ENCODE assay signal across 20 mouse cellular contexts in the genomic region with DNA sequence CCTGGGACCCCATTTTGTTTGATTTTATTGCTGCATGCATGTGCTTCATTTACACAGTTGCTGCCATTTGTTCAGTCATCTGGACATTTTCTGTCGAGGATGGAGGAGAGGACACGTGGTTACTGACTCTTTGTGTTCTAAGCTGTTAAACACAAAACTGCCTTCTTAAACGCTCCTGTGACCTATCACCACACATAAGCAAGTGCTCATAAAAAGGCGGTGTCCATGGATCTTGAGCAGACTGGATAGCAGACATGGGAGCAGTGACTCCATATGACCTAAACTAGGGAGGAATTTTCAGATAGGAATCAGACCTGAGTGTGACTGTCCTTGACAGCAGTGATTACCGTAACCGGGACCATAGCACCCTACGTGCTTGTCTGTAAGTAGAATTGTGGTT.
A peak's percentile ranks its signal among the peaks of the same experiment; 100 is the strongest.
DNase-seq lines count a peak whose midpoint lies in the region; ATAC-seq and TF ChIP-seq lines count a peak whose summit lies in the region.
"Had no signal": no experiment of that assay in that cellular context is flagged by ENCODE, and none has a peak within 500 bp of the region (broad histone marks: within the 10 kb centered on the region; RNA-seq: fewer than 3 reads in every experiment).

No protein-coding gene starts in this region.

- H3K27me3 ChIP-seq in intestine, embryonic 16.5 days (replicated peaks; ENCODE audit: control insufficient read depth, insufficient read depth, low read length): no peaks in the 10 kb centered on the region
- no peaks in the 10 kb centered on the region for H3K27me3 ChIP-seq in intestine, postnatal 0 days (replicated peaks; ENCODE audit: control insufficient read depth, insufficient read depth, low read length)
- no peaks in the 10 kb centered on the region for H3K27me3 ChIP-seq in midbrain, embryonic 13.5 days
- no peaks in the 10 kb centered on the region for H3K27me3 ChIP-seq in midbrain, postnatal 0 days (ENCODE audit: insufficient read depth, low read length)
- H3K27me3 ChIP-seq in neural tube, embryonic 15.5 days (replicated peaks): no peaks in the 10 kb centered on the region
- H3K27me3 ChIP-seq: embryonic facial prominence, embryonic 12.5 days; forebrain, embryonic 15.5 days; Patski had no signal

- H3K9ac ChIP-seq in intestine, embryonic 16.5 days (ENCODE audit: low read depth, low read length): no peak overlapping the region
- H3K9ac ChIP-seq in intestine, postnatal 0 days (ENCODE audit: low read depth, low read length): no peak overlapping the region
- no peak overlapping the region for H3K9ac ChIP-seq in midbrain, embryonic 13.5 days (replicated peaks)
- no peak overlapping the region for H3K9ac ChIP-seq in midbrain, postnatal 0 days (replicated peaks; ENCODE audit: low read length, poor library complexity, severe bottlenecking)
- H3K9ac ChIP-seq in neural tube, embryonic 15.5 days (replicated peaks): no peak overlapping the region
- H3K9ac ChIP-seq: embryonic facial prominence, embryonic 12.5 days; forebrain, embryonic 15.5 days; hindbrain, embryonic 14.5 days had no signal

- H3K4me2 ChIP-seq in intestine, embryonic 16.5 days (ENCODE audit: low read depth, low read length): no peak overlapping the region
- H3K4me2 ChIP-seq in intestine, postnatal 0 days (replicated peaks; ENCODE audit: low read depth): no peak overlapping the region
- H3K4me2 ChIP-seq in midbrain, embryonic 13.5 days (replicated peaks): no peak overlapping the region
- H3K4me2 ChIP-seq in midbrain, postnatal 0 days (ENCODE audit: low read depth, low read length, poor library complexity, severe bottlenecking): no peak overlapping the region
- H3K4me2 ChIP-seq in neural tube, embryonic 15.5 days: no peak overlapping the region
- H3K4me2 ChIP-seq: embryonic facial prominence, embryonic 12.5 days; forebrain, embryonic 15.5 days; hindbrain, embryonic 14.5 days had no signal

- no peak for DNase-seq in midbrain, postnatal 0 days (ENCODE audit: low spot score)
- DNase-seq in R1 (ENCODE audit: low read depth, low spot score): peak; percentile 24
- DNase-seq in adipocyte (ENCODE audit: low spot score): no peak
- DNase-seq: adrenal gland, postnatal 10 days; cerebellum, adult 11 months; cerebellum, adult 8-10 months; cerebellum, postnatal 14 days; embryo, embryonic 11 days; gastrocnemius, postnatal 10 days; heart, adult 18-20 months had no signal

- no peaks in the 10 kb centered on the region for H3K4me1 ChIP-seq in intestine, embryonic 16.5 days (ENCODE audit: control insufficient read depth, insufficient read depth, low read length)
- H3K4me1 ChIP-seq in intestine, postnatal 0 days (replicated peaks; ENCODE audit: control insufficient read depth, insufficient read depth, low read length): no peaks in the 10 kb centered on the region
- no peaks in the 10 kb centered on the region for H3K4me1 ChIP-seq in midbrain, embryonic 13.5 days (replicated peaks)
- no peaks in the 10 kb centered on the region for H3K4me1 ChIP-seq in midbrain, postnatal 0 days (ENCODE audit: insufficient read depth, low read length)
- no peaks in the 10 kb centered on the region; the same call in 1 of the 2 replicates for H3K4me1 ChIP-seq in neural tube, embryonic 15.5 days
- H3K4me1 ChIP-seq: embryonic facial prominence, embryonic 12.5 days; forebrain, embryonic 15.5 days; hindbrain, embryonic 10.5 days had no signal

- no peaks in the 10 kb centered on the region for H3K36me3 ChIP-seq in intestine, embryonic 16.5 days (ENCODE audit: control insufficient read depth, insufficient read depth, low read length)
- H3K36me3 ChIP-seq in intestine, postnatal 0 days (ENCODE audit: control insufficient read depth, insufficient read depth): peaks cover 3% of the 10 kb centered on the region; the same call in 1 of the 2 replicates
- H3K36me3 ChIP-seq in midbrain, embryonic 13.5 days: peaks cover 6% of the 10 kb centered on the region; the same call in 1 of the 2 replicates
- H3K36me3 ChIP-seq in midbrain, postnatal 0 days (ENCODE audit: insufficient read depth, low read length): no peaks in the 10 kb centered on the region; the same call in 1 of the 2 replicates
- H3K36me3 ChIP-seq in neural tube, embryonic 15.5 days: no peaks in the 10 kb centered on the region
- H3K36me3 ChIP-seq: embryonic facial prominence, embryonic 12.5 days; forebrain, embryonic 15.5 days had no signal

- TF ChIP-seq CTCF in intestine, postnatal 0 days (IDR thresholded peaks at IDR 0.05; ENCODE audit: low read depth): no peak
- no peak for TF ChIP-seq CTCF in midbrain, postnatal 0 days (IDR thresholded peaks at IDR 0.05)

- WGBS in intestine, embryonic 16.5 days: 61% methylated on average over 7 of the region's 7 CpGs
- WGBS in intestine, postnatal 0 days: 59% methylated on average over 7 of the region's 7 CpGs
- 84% methylated on average over 7 of the region's 7 CpGs for WGBS in midbrain, embryonic 13.5 days
- WGBS in midbrain, postnatal 0 days: 89% methylated on average over 7 of the region's 7 CpGs
- 51% methylated on average over 7 of the region's 7 CpGs for WGBS in neural tube, embryonic 15.5 days

- H3K9me3 ChIP-seq in intestine, embryonic 16.5 days (ENCODE audit: control insufficient read depth, low read length): no peaks in the 10 kb centered on the region
- no peaks in the 10 kb centered on the region for H3K9me3 ChIP-seq in intestine, postnatal 0 days (ENCODE audit: control insufficient read depth)
- no peaks in the 10 kb centered on the region for H3K9me3 ChIP-seq in midbrain, embryonic 13.5 days
- no peaks in the 10 kb centered on the region for H3K9me3 ChIP-seq in midbrain, postnatal 0 days (ENCODE audit: low read length)
- H3K9me3 ChIP-seq in neural tube, embryonic 15.5 days (replicated peaks): no peaks in the 10 kb centered on the region
- H3K9me3 ChIP-seq: embryonic facial prominence, embryonic 12.5 days; forebrain, embryonic 15.5 days; heart, embryonic 10.5 days; hindbrain, embryonic 10.5 days had no signal

- H3K27ac ChIP-seq in intestine, embryonic 16.5 days (ENCODE audit: low read length): no peak overlapping the region
- H3K27ac ChIP-seq in intestine, postnatal 0 days (ENCODE audit: low read depth, low read length): no peak overlapping the region
- 0 out of 2 replicates have a peak overlapping the region, but pooled peaks have one; percentile 1 for H3K27ac ChIP-seq in midbrain, embryonic 13.5 days
- no peak overlapping the region for H3K27ac ChIP-seq in midbrain, postnatal 0 days (ENCODE audit: low read depth, low read length)
- 0 out of 2 replicates have a peak overlapping the region, but pooled peaks have one; percentile 33 for H3K27ac ChIP-seq in neural tube, embryonic 15.5 days (replicated peaks)
- H3K27ac ChIP-seq: embryonic facial prominence, embryonic 12.5 days; forebrain, embryonic 15.5 days; heart, embryonic 10.5 days; hindbrain, embryonic 10.5 days; hindbrain, embryonic 14.5 days had no signal

- no peak overlapping the region for H3K4me3 ChIP-seq in intestine, embryonic 16.5 days (ENCODE audit: low read length)
- H3K4me3 ChIP-seq in intestine, postnatal 0 days (ENCODE audit: low read depth, low read length): no peak overlapping the region
- H3K4me3 ChIP-seq in midbrain, embryonic 13.5 days (replicated peaks): no peak overlapping the region
- no peak overlapping the region for H3K4me3 ChIP-seq in midbrain, postnatal 0 days (ENCODE audit: low read depth, low read length)
- no peak overlapping the region for H3K4me3 ChIP-seq in neural tube, embryonic 15.5 days (replicated peaks)
- H3K4me3 ChIP-seq: embryonic facial prominence, embryonic 12.5 days; forebrain, embryonic 15.5 days; heart, embryonic 10.5 days; hindbrain, embryonic 10.5 days had no signal

- ATAC-seq in intestine, embryonic 16.5 days: peak; percentile 38; the same call in 1 of the 2 replicates
- ATAC-seq in intestine, postnatal 0 days: no peak
- ATAC-seq in midbrain, embryonic 13.5 days: no peak
- ATAC-seq in midbrain, postnatal 0 days (ENCODE audit: low FRiP score): no peak
- peak; percentile 54 for ATAC-seq in neural tube, embryonic 15.5 days (ENCODE audit: low FRiP score)
- ATAC-seq: forebrain, embryonic 15.5 days; Patski had no signal

Comparison
In these comparisons a context has a peak if more than half of its experiments do, and no peak if none do; other contexts are left out.
1. ATAC-seq: peak in intestine, embryonic 16.5 days (single experiment) and neural tube, embryonic 15.5 days (single experiment); none in intestine, postnatal 0 days (single experiment), midbrain, embryonic 13.5 days (single experiment) and midbrain, postnatal 0 days (single experiment).
2. H3K27ac ChIP-seq: peak in midbrain, embryonic 13.5 days (single experiment) and neural tube, embryonic 15.5 days (single experiment); none in intestine, embryonic 16.5 days (single experiment), intestine, postnatal 0 days (single experiment) and midbrain, postnatal 0 days (single experiment).